Mouse (Mus musculus): ENCODE measurements around the gene Rad18. TPM values are rescaled to one million over a fixed set of nuclear protein-coding genes. Genes with fewer than 3 reads are reported as not detected.

The Rad18 gene
- polyA plus RNA-seq (2014; fragmentation: Nextera tagmentation; extraction: Ambion mirVana), result 12.1 and 14.8 TPM in 2 replicates

DNA sequence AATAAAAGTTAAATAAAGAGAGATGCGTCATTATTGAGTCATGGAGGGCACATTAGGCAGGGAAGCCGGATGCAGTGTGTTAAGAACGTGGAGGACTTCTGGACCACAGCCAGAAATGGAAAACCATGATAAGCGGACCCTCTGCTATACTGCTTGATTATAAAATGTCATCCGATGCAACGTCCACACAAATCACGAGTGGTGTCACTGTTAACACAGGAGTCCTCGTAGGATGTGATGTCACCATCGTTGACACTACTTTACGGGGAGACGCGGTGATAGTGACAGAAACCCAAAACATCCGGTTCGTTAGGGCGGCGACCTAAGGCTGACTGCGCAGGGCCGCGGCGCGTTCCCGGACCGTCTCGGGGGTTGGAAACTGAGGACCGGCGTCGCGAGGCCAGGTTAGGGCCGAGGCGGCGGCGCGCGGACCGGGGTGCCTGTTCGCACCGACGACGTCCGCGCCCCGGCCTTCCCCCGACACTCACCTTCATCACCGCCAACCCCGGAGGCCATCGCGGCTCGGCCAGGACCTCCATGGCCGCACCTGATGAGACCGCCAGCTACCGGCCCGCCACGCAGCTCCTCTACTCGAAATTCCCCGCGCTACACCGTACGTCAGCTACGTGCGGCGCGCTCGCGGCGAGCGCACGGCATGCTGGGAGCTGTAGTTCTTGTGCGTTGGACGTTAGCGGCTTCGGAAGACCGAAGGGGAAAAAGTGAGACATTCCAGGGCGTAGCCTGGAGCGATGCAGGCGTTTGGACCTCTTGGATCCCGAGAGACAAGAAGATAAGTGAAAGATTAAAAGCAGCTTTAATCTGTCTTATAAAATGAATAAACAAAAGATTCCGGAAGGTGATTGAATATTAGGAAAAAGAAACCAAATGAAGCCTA, at the start of gene Rad18:
TSS of gene Rad18 (minus strand) at position 631 of the 895 bp plus-strand sequence.
- WGBS, result under 1% methylated on average over 77 of the region's 77 CpGs

GRCm38 (mm10) chr6:112742297-112742696, 45.8 kb upstream of the Rad18 start:
- H3K27me3 ChIP-seq (ENCODE audit: control insufficient read depth, insufficient read depth, low read length), result no peaks in the 10 kb centered on the region
- ATAC-seq (ENCODE audit: low FRiP score, low TSS enrichment) (no peak), DNase-seq (peak; percentile 28)
- H3K4me3 ChIP-seq (replicated peaks; ENCODE audit: low read depth, low read length), result no peak overlapping the region
- H3K9ac ChIP-seq (replicated peaks; ENCODE audit: low read length), result no peak overlapping the region
- no peaks in the 10 kb centered on the region for H3K4me1 ChIP-seq (ENCODE audit: control insufficient read depth, insufficient read depth, low read length)
- H3K27ac ChIP-seq (replicated peaks; ENCODE audit: low read depth, low read length), result no peak overlapping the region
- peaks cover 98% of the 10 kb centered on the region for H3K36me3 ChIP-seq (ENCODE audit: control insufficient read depth, insufficient read depth, low read length)
- no peak overlapping the region for H3K4me2 ChIP-seq (ENCODE audit: low read length)
- H3K9me3 ChIP-seq (ENCODE audit: control insufficient read depth, low read length), result no peaks in the 10 kb centered on the region
- 89% methylated on average over 2 of the region's 2 CpGs for WGBS

More for the DNA sequence above, at the start of gene Rad18:
- H3K4me1 ChIP-seq (ENCODE audit: control insufficient read depth, insufficient read depth, low read length), result 0 out of 2 replicates have a peak, but pooled peaks cover 2% of the 10 kb centered on the region
- peak within 1 kb of the TSS; percentile 77 for H3K4me3 ChIP-seq (replicated peaks; ENCODE audit: low read depth, low read length)
- DNase-seq (peak; percentile 96), ATAC-seq (ENCODE audit: low FRiP score, low TSS enrichment) (peak; percentile 89)
- H3K27ac ChIP-seq (replicated peaks; ENCODE audit: low read depth, low read length), result no peak within 1 kb of the TSS
- peak within 1 kb of the TSS; percentile 47 for H3K9ac ChIP-seq (replicated peaks; ENCODE audit: low read length)
- no peaks in the 10 kb centered on the region for H3K27me3 ChIP-seq (ENCODE audit: control insufficient read depth, insufficient read depth, low read length)
- H3K9me3 ChIP-seq (ENCODE audit: control insufficient read depth, low read length), result no peaks in the 10 kb centered on the region
- no peaks in the 10 kb centered on the region for H3K36me3 ChIP-seq (ENCODE audit: control insufficient read depth, insufficient read depth, low read length)
- H3K4me2 ChIP-seq (ENCODE audit: low read length), result peak within 1 kb of the TSS; percentile 82

DNA sequence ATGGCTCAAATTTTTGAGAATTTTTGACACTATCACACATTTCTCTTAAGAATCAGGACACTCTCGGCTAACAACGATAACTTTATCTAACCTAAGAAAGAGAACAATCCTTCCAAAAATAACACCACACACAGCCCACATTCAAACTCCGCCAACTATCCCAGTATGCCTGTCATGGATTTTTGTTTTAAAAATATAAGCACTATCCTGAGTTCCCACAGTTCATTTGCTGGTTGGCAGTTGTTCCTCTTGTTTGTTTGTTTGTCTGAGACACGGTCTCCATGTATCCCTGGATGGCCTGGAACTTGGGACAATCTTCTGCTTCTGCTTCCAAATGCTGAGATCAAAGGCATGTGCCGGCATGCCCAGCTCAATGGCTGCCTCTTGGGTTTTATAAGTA, 45.3 kb upstream of the Rad18 start:
- DNase-seq, result no peak
- Histone ChIP-seq H3K4me2 (ENCODE audit: low read length) (no peak overlapping the region), H3K9ac (replicated peaks; ENCODE audit: low read length) (no peak overlapping the region), H3K27me3 (ENCODE audit: control insufficient read depth, insufficient read depth, low read length) (no peaks in the 10 kb centered on the region), H3K36me3 (ENCODE audit: control insufficient read depth, insufficient read depth, low read length) (peaks cover 99% of the 10 kb centered on the region), H3K4me1 (ENCODE audit: control insufficient read depth, insufficient read depth, low read length) (no peaks in the 10 kb centered on the region), H3K4me3 (replicated peaks; ENCODE audit: low read depth, low read length) (no peak overlapping the region), H3K9me3 (ENCODE audit: control insufficient read depth, low read length) (no peaks in the 10 kb centered on the region), H3K27ac (replicated peaks; ENCODE audit: low read depth, low read length) (no peak overlapping the region)
- WGBS, result 94% methylated on average over 5 of the region's 5 CpGs
- no peak for ATAC-seq (ENCODE audit: low FRiP score, low TSS enrichment)

- WGBS, result 93% methylated on average over 3 of the region's 3 CpGs
- Histone ChIP-seq H3K9me3 (ENCODE audit: control insufficient read depth, low read length) (no peaks in the 10 kb centered on the region), H3K4me3 (replicated peaks; ENCODE audit: low read depth, low read length) (no peak overlapping the region), H3K27ac (replicated peaks; ENCODE audit: low read depth, low read length) (no peak overlapping the region), H3K9ac (replicated peaks; ENCODE audit: low read length) (no peak overlapping the region), H3K36me3 (ENCODE audit: control insufficient read depth, insufficient read depth, low read length) (peaks cover 98% of the 10 kb centered on the region), H3K27me3 (ENCODE audit: control insufficient read depth, insufficient read depth, low read length) (no peaks in the 10 kb centered on the region), H3K4me2 (ENCODE audit: low read length) (no peak overlapping the region), H3K4me1 (ENCODE audit: control insufficient read depth, insufficient read depth, low read length) (no peaks in the 10 kb centered on the region)
- ATAC-seq (ENCODE audit: low FRiP score, low TSS enrichment), result no peak
- no peak for DNase-seq
Measured at GRCm38 (mm10) chr6:112739635-112740034, 43.1 kb upstream of the Rad18 start.

DNA sequence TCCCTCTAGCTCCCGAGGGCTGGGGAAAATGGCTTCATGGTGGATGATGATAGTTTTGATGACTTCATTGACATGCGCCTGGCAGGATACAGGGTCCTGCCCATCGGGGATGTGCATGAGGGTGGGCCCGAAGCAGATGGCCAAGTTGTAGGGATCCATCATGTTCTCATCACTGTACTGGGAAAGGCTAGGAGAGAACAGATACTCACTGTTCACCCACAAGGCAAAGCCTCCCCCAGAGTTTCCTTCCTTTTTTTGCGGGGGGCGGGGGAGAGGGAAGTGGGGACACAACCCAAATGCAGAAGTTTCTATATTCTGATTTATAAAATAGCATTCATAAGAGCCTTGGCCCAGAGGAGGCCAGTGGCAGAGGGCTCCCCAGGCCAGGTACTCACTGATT, 42.4 kb upstream of the Rad18 start:
- Histone ChIP-seq H3K9ac (replicated peaks; ENCODE audit: low read length) (no peak overlapping the region), H3K27ac (replicated peaks; ENCODE audit: low read depth, low read length) (no peak overlapping the region), H3K27me3 (ENCODE audit: control insufficient read depth, insufficient read depth, low read length) (no peaks in the 10 kb centered on the region), H3K36me3 (ENCODE audit: control insufficient read depth, insufficient read depth, low read length) (peaks cover 98% of the 10 kb centered on the region), H3K4me3 (replicated peaks; ENCODE audit: low read depth, low read length) (no peak overlapping the region), H3K4me1 (ENCODE audit: control insufficient read depth, insufficient read depth, low read length) (no peaks in the 10 kb centered on the region), H3K4me2 (ENCODE audit: low read length) (no peak overlapping the region), H3K9me3 (ENCODE audit: control insufficient read depth, low read length) (no peaks in the 10 kb centered on the region)
- ATAC-seq (ENCODE audit: low FRiP score, low TSS enrichment) (no peak), DNase-seq (no peak)
- WGBS, result 93% methylated on average over 6 of the region's 6 CpGs

GRCm38 (mm10) chr6:112736471-112736870, 40.0 kb upstream of the Rad18 start:
- H3K9me3 ChIP-seq (ENCODE audit: control insufficient read depth, low read length), result no peaks in the 10 kb centered on the region
- H3K36me3 ChIP-seq (ENCODE audit: control insufficient read depth, insufficient read depth, low read length), result peaks cover 97% of the 10 kb centered on the region
- ATAC-seq (ENCODE audit: low FRiP score, low TSS enrichment), result no peak
- no peak overlapping the region for H3K4me3 ChIP-seq (replicated peaks; ENCODE audit: low read depth, low read length)
- DNase-seq, result no peak
- WGBS, result 93% methylated on average over 3 of the region's 3 CpGs
- no peak overlapping the region for H3K27ac ChIP-seq (replicated peaks; ENCODE audit: low read depth, low read length)
- no peak overlapping the region for H3K4me2 ChIP-seq (ENCODE audit: low read length)
- H3K4me1 ChIP-seq (ENCODE audit: control insufficient read depth, insufficient read depth, low read length), result no peaks in the 10 kb centered on the region
- no peak overlapping the region for H3K9ac ChIP-seq (replicated peaks; ENCODE audit: low read length)
- no peaks in the 10 kb centered on the region for H3K27me3 ChIP-seq (ENCODE audit: control insufficient read depth, insufficient read depth, low read length)

GRCm38 (mm10) chr6:112735054-112735453, 38.6 kb upstream of the Rad18 start:
- DNase-seq, result peak; percentile 54
- no peaks in the 10 kb centered on the region for H3K27me3 ChIP-seq (ENCODE audit: control insufficient read depth, insufficient read depth, low read length)
- H3K9ac ChIP-seq (replicated peaks; ENCODE audit: low read length), result no peak overlapping the region
- no peak for ATAC-seq (ENCODE audit: low FRiP score, low TSS enrichment)
- peaks cover 96% of the 10 kb centered on the region for H3K36me3 ChIP-seq (ENCODE audit: control insufficient read depth, insufficient read depth, low read length)
- WGBS, result 80% methylated on average over 2 of the region's 2 CpGs
- no peaks in the 10 kb centered on the region for H3K9me3 ChIP-seq (ENCODE audit: control insufficient read depth, low read length)
- 0 out of 2 replicates have a peak overlapping the region, but pooled peaks have one; percentile 20 for H3K27ac ChIP-seq (replicated peaks; ENCODE audit: low read depth, low read length)
- no peak overlapping the region for H3K4me2 ChIP-seq (ENCODE audit: low read length)
- H3K4me1 ChIP-seq (ENCODE audit: control insufficient read depth, insufficient read depth, low read length), result no peaks in the 10 kb centered on the region
- no peak overlapping the region for H3K4me3 ChIP-seq (replicated peaks; ENCODE audit: low read depth, low read length)

DNA sequence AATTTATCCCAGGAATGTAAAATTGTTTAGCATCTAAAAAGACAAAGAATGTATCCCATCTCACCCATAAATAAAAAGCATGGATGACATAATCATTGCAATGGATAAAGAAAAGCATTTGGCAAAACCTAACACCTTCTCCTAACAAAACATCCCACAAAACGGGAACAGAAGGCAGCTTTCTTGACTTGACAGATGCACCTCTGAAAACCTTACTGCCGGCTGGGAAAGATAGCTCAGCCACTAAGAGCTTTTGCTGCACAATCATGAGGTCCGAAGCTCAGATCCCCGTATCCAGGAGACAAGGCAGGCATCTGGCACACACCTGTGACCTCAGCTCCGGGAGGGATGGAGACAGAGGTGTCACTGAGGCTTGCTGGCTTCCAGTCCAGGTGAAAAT, 37.5 kb upstream of the Rad18 start:
- 81% methylated on average over 5 of the region's 5 CpGs for WGBS
- no peak overlapping the region for H3K9ac ChIP-seq (replicated peaks; ENCODE audit: low read length)
- no peak for ATAC-seq (ENCODE audit: low FRiP score, low TSS enrichment)
- H3K27me3 ChIP-seq (ENCODE audit: control insufficient read depth, insufficient read depth, low read length), result no peaks in the 10 kb centered on the region
- H3K9me3 ChIP-seq (ENCODE audit: control insufficient read depth, low read length), result no peaks in the 10 kb centered on the region
- H3K4me1 ChIP-seq (ENCODE audit: control insufficient read depth, insufficient read depth, low read length), result 0 out of 2 replicates have a peak, but pooled peaks cover 4% of the 10 kb centered on the region
- no peak overlapping the region for H3K27ac ChIP-seq (replicated peaks; ENCODE audit: low read depth, low read length)
- no peak overlapping the region for H3K4me2 ChIP-seq (ENCODE audit: low read length)
- H3K36me3 ChIP-seq (ENCODE audit: control insufficient read depth, insufficient read depth, low read length), result peaks cover 96% of the 10 kb centered on the region
- no peak overlapping the region for H3K4me3 ChIP-seq (replicated peaks; ENCODE audit: low read depth, low read length)
- no peak for DNase-seq

DNA sequence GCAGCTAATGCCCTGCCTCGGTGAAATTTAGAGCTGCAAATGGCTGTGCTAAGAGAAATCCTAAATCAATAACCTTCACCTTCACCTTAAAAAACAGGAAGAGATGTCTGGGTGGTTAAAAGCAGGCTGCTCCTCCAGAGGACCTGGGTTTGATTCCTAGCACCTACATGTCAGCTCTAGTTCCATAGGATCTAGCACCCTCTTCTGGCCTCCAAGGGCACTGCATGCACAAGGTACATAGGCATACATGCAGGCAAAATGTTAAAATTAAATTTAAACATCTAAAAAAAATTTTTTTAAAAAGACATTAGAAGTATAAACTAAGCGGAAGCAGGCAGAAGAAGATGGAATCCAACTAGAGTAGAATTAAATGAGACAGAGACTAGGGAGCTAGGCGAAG, 35.9 kb upstream of the Rad18 start:
- ATAC-seq (ENCODE audit: low FRiP score, low TSS enrichment), result no peak
- 97% methylated on average over 3 of the region's 3 CpGs for WGBS
- H3K36me3 ChIP-seq (ENCODE audit: control insufficient read depth, insufficient read depth, low read length), result peaks cover 96% of the 10 kb centered on the region
- H3K9ac ChIP-seq (replicated peaks; ENCODE audit: low read length), result no peak overlapping the region
- H3K27me3 ChIP-seq (ENCODE audit: control insufficient read depth, insufficient read depth, low read length), result no peaks in the 10 kb centered on the region
- H3K4me3 ChIP-seq (replicated peaks; ENCODE audit: low read depth, low read length), result no peak overlapping the region
- no peak overlapping the region for H3K4me2 ChIP-seq (ENCODE audit: low read length)
- no peak for DNase-seq
- no peak overlapping the region for H3K27ac ChIP-seq (replicated peaks; ENCODE audit: low read depth, low read length)
- H3K9me3 ChIP-seq (ENCODE audit: control insufficient read depth, low read length), result no peaks in the 10 kb centered on the region
- 0 out of 2 replicates have a peak, but pooled peaks cover 4% of the 10 kb centered on the region for H3K4me1 ChIP-seq (ENCODE audit: control insufficient read depth, insufficient read depth, low read length)
